Mouse (Mus musculus) E14TG2a.4 (cell line): ENCODE results near the gene Prcp.
"Not testable (repeated sequence)": the region's sequence is repeated elsewhere in the genome, so short reads cannot be mapped to it uniquely, and the experiment has no call there.

Source experiments
- H3K27me3 ChIP-seq: 2 replicates; pipeline ENCODE4 v1.6.1; 2014; ENCODE audit warnings: low read length, control low read depth; ENCODE audit not compliant: insufficient read depth
- H3K36me3 ChIP-seq: 2 replicates; pipeline ENCODE4 v1.6.1; 2014; ENCODE audit warnings: low read length, control low read depth; ENCODE audit not compliant: insufficient read depth
- H3K4me1 ChIP-seq: replicated peaks from 2 replicates; pipeline ENCODE4 v1.6.1; 2014; ENCODE audit warnings: low read depth, low read length, control low read depth
- H3K4me3 ChIP-seq: replicated peaks from 2 replicates; pipeline ENCODE4 v1.5.1; 2014; ENCODE audit warnings: mild to moderate bottlenecking, low read length
- H3K9me3 ChIP-seq: 2 replicates; pipeline ENCODE4 v1.6.1; 2014; ENCODE audit warnings: low read length, control low read depth
- CTCF ChIP-seq: conservative IDR thresholded peaks from 2 replicates; pipeline ENCODE4 v1.5.1; 2014; ENCODE audit warnings: low read length
- NANOG ChIP-seq: IDR thresholded peaks from 2 replicates; pipeline ENCODE4 v1.6.1; 2014; ENCODE audit warnings: borderline replicate concordance, low read length, mixed read lengths
- POU5F1 ChIP-seq: IDR thresholded peaks from 2 replicates; pipeline ENCODE4 v1.6.1; 2014; ENCODE audit warnings: low read length, borderline replicate concordance

The Prcp gene

GRCm38 (mm10) chr7:92978225-92978624 is 104.0 kb downstream of the Prcp start:
- no peak overlapping the region for H3K4me3 ChIP-seq
- no peak for TF ChIP-seq CTCF
- no peak for TF ChIP-seq NANOG
- TF ChIP-seq POU5F1, result no peak
- H3K4me1 ChIP-seq, result no peaks in the 10 kb centered on the region
- H3K9me3 ChIP-seq, result no peaks in the 10 kb centered on the region
- H3K36me3 ChIP-seq, result no peaks in the 10 kb centered on the region
- H3K27me3 ChIP-seq, result 0 out of 2 replicates have a peak, but pooled peaks cover 2% of the 10 kb centered on the region

DNA sequence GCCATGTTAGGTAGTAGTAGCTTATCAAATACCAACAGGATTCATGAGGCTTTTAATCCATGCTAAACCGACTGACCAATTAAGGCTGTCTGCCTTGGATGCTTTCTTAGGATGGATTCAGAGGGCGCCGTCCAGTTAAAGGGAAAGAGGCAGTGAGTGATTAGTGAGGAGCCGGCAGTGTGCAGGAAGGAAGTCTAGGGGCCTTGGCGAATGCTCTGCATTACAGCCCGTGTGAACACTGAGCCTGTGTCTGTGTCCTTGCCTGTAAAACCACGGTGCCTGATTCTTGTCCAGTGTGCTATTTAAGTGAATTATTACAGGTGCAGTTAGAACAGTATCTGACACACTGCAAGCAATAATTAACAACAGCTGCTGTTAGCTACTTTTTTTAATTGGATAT is 104.5 kb downstream of the Prcp start:
- H3K9me3 ChIP-seq, result not testable (repeated sequence)

GRCm38 (mm10) chr7:92980741-92981140 is 106.5 kb downstream of the Prcp start:
- H3K27me3 ChIP-seq, result 0 out of 2 replicates have a peak, but pooled peaks cover 2% of the 10 kb centered on the region
- no peak overlapping the region for H3K4me3 ChIP-seq
- no peak for TF ChIP-seq POU5F1
- TF ChIP-seq NANOG, result no peak
- no peak for TF ChIP-seq CTCF
- no peaks in the 10 kb centered on the region for H3K36me3 ChIP-seq
- H3K9me3 ChIP-seq, result no peaks in the 10 kb centered on the region
- no peaks in the 10 kb centered on the region for H3K4me1 ChIP-seq

More for the DNA sequence above, 104.5 kb downstream of the Prcp start:
- not testable (repeated sequence) for H3K4me1 ChIP-seq, H3K4me3 ChIP-seq, H3K36me3 ChIP-seq, H3K27me3 ChIP-seq

DNA sequence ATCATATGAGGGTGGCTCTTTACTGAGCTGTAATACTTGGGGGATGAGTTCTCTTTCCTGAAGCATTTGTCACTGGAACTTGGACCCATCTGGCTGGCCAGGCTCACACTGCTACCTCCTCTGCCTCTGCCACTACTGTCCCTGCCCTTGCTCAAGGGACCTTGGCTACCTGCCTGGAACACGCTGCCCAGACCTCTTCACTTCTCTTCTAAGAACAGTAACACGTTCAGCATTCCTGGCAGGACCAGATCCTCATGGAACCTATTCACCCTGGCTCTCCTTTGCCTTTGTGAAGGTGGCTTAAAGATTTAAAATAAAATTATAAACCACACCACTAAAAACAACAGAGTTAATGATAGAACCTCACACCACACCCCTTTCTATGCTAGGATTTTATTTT is 107.6 kb downstream of the Prcp start:
- Histone ChIP-seq H3K4me3 (no peak overlapping the region), H3K4me1 (no peaks in the 10 kb centered on the region), H3K27me3 (0 out of 2 replicates have a peak, but pooled peaks cover 2% of the 10 kb centered on the region), H3K9me3 (no peaks in the 10 kb centered on the region), H3K36me3 (no peaks in the 10 kb centered on the region)
- TF ChIP-seq NANOG (no peak), CTCF (no peak)
